In the genomic region with DNA sequence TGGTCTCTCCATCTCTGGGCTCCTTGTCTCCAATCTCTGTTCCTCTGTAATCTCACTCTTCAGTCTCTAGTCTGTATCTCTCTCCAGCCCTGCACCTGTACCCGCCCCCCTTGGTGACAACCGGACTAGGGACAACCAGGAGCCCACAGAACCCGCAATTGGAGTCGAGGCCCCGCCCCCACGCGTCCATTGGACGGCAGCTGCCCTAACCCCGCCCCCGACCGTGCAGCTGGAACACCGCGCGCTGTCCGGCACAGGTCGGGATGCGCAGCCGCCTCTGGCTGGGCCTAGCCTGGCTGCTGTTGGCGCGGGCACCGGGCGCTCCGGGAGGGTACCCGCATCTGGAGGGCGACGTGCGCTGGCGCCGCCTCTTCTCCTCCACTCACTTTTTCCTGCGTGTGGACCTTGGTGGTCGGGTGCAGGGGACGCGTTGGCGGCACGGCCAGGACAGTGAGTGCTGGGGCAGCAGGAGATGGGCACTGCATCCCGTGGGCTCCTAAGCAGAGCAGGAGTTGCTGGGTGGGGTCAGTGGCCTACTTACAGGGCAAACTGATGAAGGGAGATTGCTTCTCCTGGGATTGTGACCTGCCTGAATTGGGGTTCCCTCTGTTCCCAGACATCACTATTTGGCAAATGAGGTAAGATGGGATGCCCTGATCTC, we compare ENCODE assay signal across 8 mouse cellular contexts. TPM values are rescaled to one million over a fixed set of nuclear protein-coding genes. Genes with fewer than 3 reads are reported as not detected.
A peak's percentile ranks its signal among the peaks of the same experiment; 100 is the strongest.
DNase-seq lines count a peak whose midpoint lies in the region; ATAC-seq and TF ChIP-seq lines count a peak whose summit lies in the region.

Fgf22 (plus strand) TSS at position 221 of the 661 bp plus-strand sequence.

- no peak for TF ChIP-seq POLR2A in olfactory bulb, adult 2 months (IDR thresholded peaks at IDR 0.05; ENCODE audit: insufficient read depth, low read depth, low read length)

- peak within 1 kb of the TSS; percentile 44 for H3K9ac ChIP-seq in hindbrain, embryonic 12.5 days
- H3K9ac ChIP-seq in lung, embryonic 14.5 days: peak within 1 kb of the TSS; percentile 32

- no peaks in the 10 kb centered on the region for H3K9me3 ChIP-seq in hindbrain, embryonic 12.5 days (replicated peaks)
- no peaks in the 10 kb centered on the region for H3K9me3 ChIP-seq in lung, embryonic 14.5 days (ENCODE audit: low read depth, low read length)

- peak within 1 kb of the TSS; percentile 36 for H3K4me3 ChIP-seq in hindbrain, embryonic 12.5 days
- peak within 1 kb of the TSS; percentile 20 for H3K4me3 ChIP-seq in lung, embryonic 14.5 days (ENCODE audit: low read depth, low read length)
- peak within 1 kb of the TSS; percentile 53 for H3K4me3 ChIP-seq in olfactory bulb, adult 2 months (ENCODE audit: insufficient read depth, low read depth, low read length)

- TF ChIP-seq CTCF in lung, embryonic 14.5 days (IDR thresholded peaks at IDR 0.05; ENCODE audit: low read depth): no peak
- no peak for TF ChIP-seq CTCF in olfactory bulb, adult 2 months (IDR thresholded peaks at IDR 0.05; ENCODE audit: insufficient read depth, low read depth, low read length)

- no peaks in the 10 kb centered on the region for H3K27me3 ChIP-seq in hindbrain, embryonic 12.5 days
- no peaks in the 10 kb centered on the region for H3K27me3 ChIP-seq in lung, embryonic 14.5 days (ENCODE audit: insufficient read depth, low read length)

- H3K4me1 ChIP-seq in hindbrain, embryonic 12.5 days: peaks cover 7% of the 10 kb centered on the region
- H3K4me1 ChIP-seq in lung, embryonic 14.5 days (ENCODE audit: insufficient read depth): peaks cover 5% of the 10 kb centered on the region; the same call in 1 of the 2 replicates
- H3K4me1 ChIP-seq in olfactory bulb, adult 2 months (ENCODE audit: control insufficient read depth, insufficient read depth, low read length): peaks cover 6% of the 10 kb centered on the region

- peak; percentile 71 for DNase-seq in adrenal gland, adult 8-10 months
- DNase-seq in cerebellum, postnatal 14 days: peak; percentile 60 to 73
- peak; percentile 67 to 82 for DNase-seq in frontal cortex, adult 2 months (ENCODE audit: extremely low spot score in 1 of 2, low spot score in 1 of 2)
- DNase-seq in layer of hippocampus, adult 8-10 months (ENCODE audit: low spot score in 2 of 2): peak; percentile 68 to 70
- DNase-seq in lung, embryonic 14.5 days: peak; percentile 72
- DNase-seq in urinary bladder, postnatal 10 days (ENCODE audit: low spot score): no peak

- peak; percentile 85 for ATAC-seq in hindbrain, embryonic 12.5 days (ENCODE audit: low FRiP score)
- ATAC-seq in lung, embryonic 14.5 days (ENCODE audit: insufficient read depth): peak; percentile 85

- under 1% methylated on average over 36 of the region's 36 CpGs for WGBS in hindbrain, embryonic 12.5 days
- 2% methylated on average over 36 of the region's 36 CpGs for WGBS in lung, embryonic 14.5 days
- WGBS in olfactory bulb, adult 2 months: 1% methylated on average over 36 of the region's 36 CpGs

- peaks cover 37% of the 10 kb centered on the region for H3K36me3 ChIP-seq in hindbrain, embryonic 12.5 days
- peaks cover 38% of the 10 kb centered on the region for H3K36me3 ChIP-seq in lung, embryonic 14.5 days (ENCODE audit: insufficient read depth)

- H3K4me2 ChIP-seq in hindbrain, embryonic 12.5 days (replicated peaks): peak within 1 kb of the TSS; percentile 63
- peak within 1 kb of the TSS; percentile 60 for H3K4me2 ChIP-seq in lung, embryonic 14.5 days

- no peak within 1 kb of the TSS for H3K27ac ChIP-seq in hindbrain, embryonic 12.5 days
- no peak within 1 kb of the TSS for H3K27ac ChIP-seq in lung, embryonic 14.5 days (ENCODE audit: low read depth)
- no peak within 1 kb of the TSS for H3K27ac ChIP-seq in olfactory bulb, adult 2 months (ENCODE audit: insufficient read depth, low read depth, low read length)

RNA-seq across cellular contexts. Expression of gene Fgf22, which starts in this region (rescaled TPM):
- total RNA-seq in adrenal gland, adult 8-10 months (2022): 1 to 10 TPM in 2 of 4 experiments, under 1 TPM in 1, not detected in 1; 0.38 to 1.2 (median 1.1) TPM
- 6.2 and 6.9 TPM in 2 replicates for polyA plus RNA-seq in frontal cortex, adult 2 months (2012; rRNA removed)
- polyA plus RNA-seq in hindbrain, embryonic 12.5 days (2016; fragmentation: Nextera tagmentation; extraction: Ambion mirVana): 0.42 and 0.72 TPM in 2 replicates
- 1 to 10 TPM; 1.7 to 4.6 (median 2.4) TPM for total RNA-seq in layer of hippocampus, adult 8-10 months (2022)
- 0.30 and 0.41 TPM in 2 replicates for polyA plus RNA-seq in lung, embryonic 14.5 days (2014; fragmentation: Nextera tagmentation; extraction: Ambion mirVana)
- polyA plus RNA-seq in olfactory bulb, adult 2 months (2012; ENCODE audit: insufficient read depth, insufficient read length, low replicate concordance, missing spikeins): not detected in 2 replicates

Comparison
In these comparisons a context has a peak if more than half of its experiments do, and no peak if none do; other contexts are left out.
1. Peak in ATAC-seq, H3K4me3 ChIP-seq, H3K9ac ChIP-seq and H3K4me2 ChIP-seq in hindbrain, embryonic 12.5 days; RNA of the gene not detected or under 1 TPM.
2. Peak in DNase-seq, ATAC-seq, H3K4me3 ChIP-seq, H3K9ac ChIP-seq and H3K4me2 ChIP-seq in lung, embryonic 14.5 days; RNA of the gene not detected or under 1 TPM.